Mouse (Mus musculus): ENCODE results near the gene P3h3.
"Not testable (repeated sequence)": the region's sequence is repeated elsewhere in the genome, so short reads cannot be mapped to it uniquely, and the experiment has no call there.

Gene P3h3

GRCm38 (mm10) chr6:124831199-124831598, 26.4 kb downstream of the P3h3 start:
- DNase-seq, result not testable (repeated sequence)

GRCm38 (mm10) chr6:124829799-124830700, 27.5 kb downstream of the P3h3 start:
- peak; percentile 94 to 95 for DNase-seq

GRCm38 (mm10) chr6:124828868-124829798, 28.4 kb downstream of the P3h3 start, which contains the start of the genes Usp5 and Cdca3:
Gene Usp5, minus strand, starts transcription at chr6:124829484.
Gene Cdca3, plus strand, starts transcription at chr6:124829547.
- peak; percentile 98 to 99 for DNase-seq

- DNase-seq, result peak; percentile 57 to 61
Measured at GRCm38 (mm10) chr6:124828101-124828592, 29.4 kb downstream of the P3h3 start.

- DNase-seq, result no peak
Measured at GRCm38 (mm10) chr6:124822049-124822448, 35.5 kb downstream of the P3h3 start.

GRCm38 (mm10) chr6:124820891-124821290, 36.7 kb downstream of the P3h3 start:
- no peak for DNase-seq

- peak in 1 of 2 experiments; percentile 0 for DNase-seq
Measured at GRCm38 (mm10) chr6:124817971-124818370, 39.6 kb downstream of the P3h3 start.

- DNase-seq, result peak in 1 of 2 experiments; percentile 18
Measured at GRCm38 (mm10) chr6:124817563-124817962, 40.0 kb downstream of the P3h3 start.

- DNase-seq, result peak in 1 of 2 experiments; percentile 1
Measured at GRCm38 (mm10) chr6:124817125-124817524, 40.4 kb downstream of the P3h3 start.

GRCm38 (mm10) chr6:124816611-124817010, 40.9 kb downstream of the P3h3 start:
- peak in 1 of 2 experiments; percentile 0 for DNase-seq

- DNase-seq, result peak in 1 of 2 experiments; percentile 25
Measured at GRCm38 (mm10) chr6:124814858-124815774, 42.4 kb downstream of the P3h3 start.

- peak; percentile 80 to 87 for DNase-seq
Measured at GRCm38 (mm10) chr6:124814448-124814847, 43.1 kb downstream of the P3h3 start.

GRCm38 (mm10) chr6:124813933-124814332, 43.6 kb downstream of the P3h3 start, which contains the start of gene Tpi1:
Gene Tpi1, minus strand, starts transcription at chr6:124814296.
- DNase-seq, result peak; percentile 95 to 97

GRCm38 (mm10) chr6:124813496-124813895, 44.1 kb downstream of the P3h3 start:
- peak; percentile 84 to 86 for DNase-seq

GRCm38 (mm10) chr6:124812848-124813247, 44.7 kb downstream of the P3h3 start:
- peak in 1 of 2 experiments; percentile 37 for DNase-seq

GRCm38 (mm10) chr6:124811701-124812560, 45.6 kb downstream of the P3h3 start:
- DNase-seq, result peak in 1 of 2 experiments; percentile 32

- DNase-seq, result no peak
Measured at GRCm38 (mm10) chr6:124811403-124811665, 46.2 kb downstream of the P3h3 start.

- DNase-seq, result not testable (repeated sequence)
Measured at GRCm38 (mm10) chr6:124810566-124811402, 46.8 kb downstream of the P3h3 start.

GRCm38 (mm10) chr6:124809775-124810538, 47.6 kb downstream of the P3h3 start:
- peak in 1 of 2 experiments; percentile 41 for DNase-seq
